Mouse (Mus musculus) kidney, adult 8-10 months (tissue): ENCODE measurements around the gene Igdcc3.
"Not testable (repeated sequence)": the region's sequence is repeated elsewhere in the genome, so short reads cannot be mapped to it uniquely, and the experiment has no call there.

Experiments used
- DNase-seq, 2 experiments: peaks; one replicate each; pipeline ENCODE4 v3.0.0; 2022

Gene Igdcc3

DNA sequence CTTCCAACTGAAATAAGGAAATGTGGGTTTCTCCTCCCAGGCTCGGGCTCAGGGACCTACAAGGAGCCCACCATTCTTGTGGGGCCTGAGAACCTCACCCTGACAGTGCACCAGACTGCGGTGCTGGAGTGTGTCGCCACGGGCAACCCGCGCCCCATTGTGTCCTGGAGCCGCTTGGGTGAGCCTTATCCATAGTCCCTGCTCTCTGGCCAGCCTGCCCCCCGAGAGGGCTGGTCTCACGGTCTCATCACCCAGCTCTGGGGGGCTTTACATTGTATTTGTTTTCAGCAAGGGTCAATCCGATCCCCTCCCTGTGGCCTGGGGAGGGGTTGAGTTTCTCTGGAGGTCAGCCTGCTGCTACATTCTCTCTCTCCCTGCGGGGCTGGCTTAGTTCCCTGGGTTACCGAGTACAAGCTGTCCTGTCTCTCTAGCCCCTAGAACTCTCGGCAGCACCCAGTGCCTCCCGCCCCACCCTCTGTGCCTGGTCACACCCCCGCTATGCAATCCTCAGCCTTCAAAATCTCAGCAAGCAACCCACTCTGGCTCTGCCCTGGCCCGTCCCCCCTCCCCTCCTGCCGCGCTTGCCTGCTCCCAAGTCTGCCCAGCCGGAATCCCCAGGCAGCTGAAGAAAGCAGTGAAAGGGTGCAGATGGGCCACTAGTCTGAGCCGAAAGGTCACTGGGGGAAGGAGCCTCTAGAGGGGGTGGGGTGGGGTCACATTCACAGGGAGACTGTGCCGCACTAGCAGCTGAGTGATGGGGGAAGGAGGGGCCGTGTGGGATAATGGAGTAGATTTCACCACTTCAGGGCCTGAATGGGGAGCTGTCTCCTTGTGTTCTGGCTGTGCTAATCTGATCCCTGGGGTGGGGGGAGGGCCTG is 37.6 kb downstream of the Igdcc3 start:
- no peak for DNase-seq

DNA sequence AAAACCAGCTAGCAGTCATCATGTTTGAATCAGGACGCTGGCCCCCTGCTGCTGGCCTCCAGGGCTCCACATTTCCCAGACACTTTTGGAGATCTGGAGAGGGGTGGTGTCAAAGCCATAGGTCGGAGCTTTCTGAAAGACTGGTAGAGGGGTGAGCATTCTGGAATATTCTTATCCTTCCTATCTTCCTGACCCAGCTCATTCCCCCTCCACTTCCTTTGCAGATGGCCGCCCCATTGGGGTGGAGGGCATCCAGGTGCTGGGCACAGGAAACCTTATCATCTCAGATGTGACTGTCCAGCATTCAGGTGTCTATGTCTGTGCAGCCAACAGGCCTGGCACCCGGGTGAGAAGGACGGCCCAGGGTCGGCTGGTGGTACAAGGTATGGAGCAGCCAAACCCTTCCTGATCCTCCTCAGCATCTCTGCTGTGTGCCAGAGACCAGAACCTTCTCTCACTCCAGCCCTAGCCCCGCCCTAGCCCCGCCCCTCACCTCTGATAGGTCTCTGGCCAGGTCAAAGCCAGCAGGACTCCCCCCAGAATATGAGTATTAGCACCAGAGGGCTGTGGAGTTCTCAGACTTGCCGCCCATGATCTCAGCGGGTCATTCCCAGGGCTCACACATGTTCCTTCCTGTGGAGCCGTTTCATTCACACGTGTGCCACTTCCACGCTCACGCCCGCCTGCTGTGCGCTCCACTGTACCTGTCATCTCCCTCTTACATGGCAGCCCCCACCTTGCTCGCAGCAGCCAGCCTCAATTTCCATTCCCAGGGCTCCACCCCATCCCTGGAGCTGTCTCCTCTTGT is 39.0 kb downstream of the Igdcc3 start:
- DNase-seq: no peak

DNA sequence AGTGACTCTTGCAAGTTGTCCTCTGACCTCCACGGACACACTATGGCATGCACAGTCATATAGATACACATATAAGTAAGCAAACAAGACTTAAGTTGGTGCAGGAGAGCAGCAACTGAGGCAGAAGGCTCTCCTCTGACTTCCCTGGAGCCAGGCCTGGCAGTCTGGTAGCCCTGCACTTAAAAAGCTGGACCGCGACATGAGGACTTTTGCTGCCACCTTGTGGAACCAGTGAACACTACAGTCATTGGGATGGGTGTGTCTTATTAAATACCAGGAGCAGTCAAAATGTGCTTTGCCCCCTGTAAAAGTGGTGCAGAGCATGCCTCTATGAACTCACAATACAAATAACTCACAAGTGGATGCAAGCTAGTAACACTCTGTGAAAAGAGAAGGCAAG is 47.6 kb downstream of the Igdcc3 start:
- DNase-seq: peak; percentile 75 to 94

DNA sequence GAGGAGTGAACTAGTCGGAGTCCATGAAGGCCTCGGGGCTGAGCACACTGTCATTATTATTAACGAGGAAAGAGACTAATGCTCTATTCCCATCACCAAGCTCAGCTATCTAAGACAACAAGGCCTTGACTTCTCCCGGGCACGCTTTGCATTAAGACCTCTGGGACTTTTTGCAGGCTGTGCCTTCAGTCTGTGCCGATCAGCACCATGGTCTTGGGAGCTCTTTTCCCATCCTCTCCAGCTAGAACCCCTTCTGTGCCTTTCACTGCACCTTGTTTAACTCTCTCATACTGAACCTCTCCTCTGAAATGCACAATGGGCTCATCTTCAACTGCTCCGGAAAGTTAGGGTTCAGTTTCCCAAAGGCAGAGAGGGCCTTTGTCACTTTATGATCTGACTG is 49.3 kb downstream of the Igdcc3 start:
- DNase-seq: no peak

DNA sequence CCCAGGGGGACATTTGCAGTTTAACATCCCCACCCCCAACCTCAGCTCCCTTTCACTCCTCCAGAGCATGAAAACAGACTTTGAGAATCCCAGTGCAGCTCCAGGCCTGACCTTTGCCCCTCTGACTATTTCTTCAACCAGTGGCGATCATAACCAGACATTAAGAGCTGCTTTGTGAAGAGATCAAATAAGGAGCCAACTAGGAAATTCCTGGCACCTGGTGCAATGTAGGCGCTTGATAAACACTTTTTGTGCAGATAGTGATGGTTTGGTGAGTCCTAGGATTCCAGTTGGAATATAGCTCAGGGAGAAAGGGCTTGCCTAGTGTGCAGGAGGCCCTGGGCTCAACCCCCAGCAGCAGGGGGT is 50.4 kb downstream of the Igdcc3 start:
- DNase-seq: no peak

DNA sequence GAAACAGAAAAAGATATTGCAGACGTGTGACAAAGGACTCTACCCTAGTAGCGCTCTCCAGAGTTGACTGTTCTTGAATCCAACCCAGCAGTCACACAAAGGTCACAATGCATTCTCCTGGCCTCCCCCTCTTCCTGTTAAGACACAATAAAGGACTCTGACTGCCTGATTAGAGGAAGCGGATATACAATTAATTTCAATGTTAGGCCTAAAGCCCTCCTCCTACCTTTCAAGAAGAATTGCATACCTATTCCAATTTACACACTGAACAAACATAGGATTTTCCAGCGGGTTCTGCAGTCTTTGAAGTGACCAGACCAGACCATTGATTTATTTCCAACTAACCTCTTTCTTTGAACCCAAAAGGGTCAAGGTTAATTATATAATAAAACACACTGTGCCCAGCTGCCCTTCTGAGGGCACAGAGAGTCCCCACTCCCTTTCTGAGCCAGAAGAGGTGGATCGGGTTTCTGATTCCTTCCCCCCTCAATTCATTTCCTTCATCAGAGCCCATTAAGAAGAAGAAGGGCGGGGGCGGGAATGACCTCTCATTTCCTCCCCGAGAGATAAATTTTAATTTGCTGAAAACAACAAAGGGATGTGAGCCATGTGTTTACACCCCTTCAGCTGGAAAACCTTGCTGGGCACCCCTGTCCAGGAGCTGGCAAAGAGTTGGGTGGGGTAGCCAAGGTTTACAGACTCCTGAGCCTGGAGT is 50.9 kb downstream of the Igdcc3 start:
- DNase-seq: no peak

DNA sequence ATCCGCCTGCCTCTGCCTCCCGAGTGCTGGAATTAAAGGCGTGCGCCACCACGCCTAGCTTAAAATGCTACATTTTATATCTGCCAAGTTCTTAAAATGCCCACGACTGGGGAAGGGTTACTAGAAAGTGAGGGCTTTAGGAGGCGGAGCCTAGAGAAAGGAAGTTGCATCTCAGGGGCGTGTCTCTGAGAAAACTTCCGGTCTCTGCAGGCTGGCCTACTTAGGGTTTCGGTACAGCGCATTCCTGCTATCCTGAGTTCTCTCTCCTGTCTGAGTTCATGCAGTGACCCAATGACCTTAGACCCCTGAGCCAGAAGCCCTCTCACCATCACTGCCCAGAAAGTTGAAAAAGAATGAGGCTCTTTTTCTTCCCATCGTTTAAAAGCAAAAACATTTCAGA is 52.2 kb downstream of the Igdcc3 start:
- DNase-seq: no peak

DNA sequence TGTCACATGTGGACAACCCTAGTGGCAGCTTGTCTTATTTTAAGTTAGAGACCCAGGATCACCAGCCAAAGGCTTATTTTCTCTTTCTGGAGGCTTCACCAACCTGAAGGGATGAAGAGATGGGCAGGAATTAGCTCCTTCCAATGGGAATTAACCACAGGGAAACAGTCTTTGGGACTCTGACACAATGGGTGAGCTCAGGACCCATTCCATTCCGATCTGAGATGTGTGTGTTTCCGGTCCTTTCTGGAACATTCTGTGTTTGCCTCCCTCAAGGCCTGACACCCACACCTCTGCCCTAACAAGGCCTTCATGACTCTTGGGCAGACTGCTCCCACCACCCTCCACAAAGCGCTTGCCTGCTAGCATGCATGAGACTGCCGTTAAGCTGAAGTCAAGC is 54.1 kb downstream of the Igdcc3 start, which contains the start of gene Parp16:
Gene Parp16, plus strand, starts transcription at position 301 of the 400 bp plus-strand sequence.
- no peak for DNase-seq

DNA sequence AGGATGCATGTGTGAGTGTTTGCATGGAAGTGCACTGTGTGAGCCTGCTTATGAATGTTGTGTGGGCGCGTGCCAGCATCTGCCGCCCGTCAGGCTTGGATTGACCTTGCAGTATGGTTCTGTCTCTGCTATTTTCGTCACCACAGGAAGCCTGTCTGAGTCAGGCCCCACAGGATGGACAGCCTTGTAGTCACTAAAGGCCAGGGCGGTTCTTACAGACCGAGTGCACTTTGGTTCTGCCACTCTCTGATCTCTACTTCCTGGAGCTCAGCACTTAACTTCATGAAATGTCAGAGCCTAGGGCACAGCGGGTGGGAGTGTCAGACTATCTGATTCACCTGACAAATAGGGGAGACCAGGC is 54.6 kb downstream of the Igdcc3 start:
- peak; percentile 46 to 58 for DNase-seq

DNA sequence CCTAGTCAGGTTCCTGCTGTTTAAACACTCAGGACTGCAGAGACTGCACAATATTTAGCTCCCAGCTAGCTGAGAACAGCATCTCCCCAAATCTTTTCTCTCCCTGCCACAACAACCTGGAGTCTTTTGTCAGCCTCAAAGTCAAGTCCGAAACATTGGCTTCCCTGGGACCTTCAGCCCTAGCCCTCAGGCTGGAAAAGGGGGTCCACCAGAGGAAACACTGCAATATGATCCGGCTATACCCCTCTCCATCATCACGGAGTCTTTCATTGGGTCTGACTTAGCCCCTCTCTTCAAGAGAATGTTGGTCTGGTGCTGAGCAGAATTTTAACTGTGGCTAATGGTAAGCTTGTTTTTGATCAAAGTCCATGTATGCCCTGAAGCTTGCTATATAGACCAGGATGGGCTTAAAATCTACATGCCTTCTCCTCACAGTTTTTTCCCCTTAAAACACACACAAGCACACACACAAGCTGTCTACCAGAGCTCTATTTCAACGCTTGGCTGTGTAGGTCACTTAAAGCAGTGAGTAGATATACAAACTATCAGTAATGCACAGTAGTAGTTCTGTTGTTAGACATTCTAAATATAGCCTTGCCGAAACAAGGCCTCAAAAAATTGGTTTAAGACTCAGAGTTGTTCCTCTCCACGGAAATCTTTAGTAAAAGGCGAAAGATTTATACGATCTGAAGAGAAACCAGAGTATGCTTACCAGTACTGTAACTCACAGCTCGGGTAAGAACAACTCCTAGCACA is 55.2 kb downstream of the Igdcc3 start:
- DNase-seq: no peak

DNA sequence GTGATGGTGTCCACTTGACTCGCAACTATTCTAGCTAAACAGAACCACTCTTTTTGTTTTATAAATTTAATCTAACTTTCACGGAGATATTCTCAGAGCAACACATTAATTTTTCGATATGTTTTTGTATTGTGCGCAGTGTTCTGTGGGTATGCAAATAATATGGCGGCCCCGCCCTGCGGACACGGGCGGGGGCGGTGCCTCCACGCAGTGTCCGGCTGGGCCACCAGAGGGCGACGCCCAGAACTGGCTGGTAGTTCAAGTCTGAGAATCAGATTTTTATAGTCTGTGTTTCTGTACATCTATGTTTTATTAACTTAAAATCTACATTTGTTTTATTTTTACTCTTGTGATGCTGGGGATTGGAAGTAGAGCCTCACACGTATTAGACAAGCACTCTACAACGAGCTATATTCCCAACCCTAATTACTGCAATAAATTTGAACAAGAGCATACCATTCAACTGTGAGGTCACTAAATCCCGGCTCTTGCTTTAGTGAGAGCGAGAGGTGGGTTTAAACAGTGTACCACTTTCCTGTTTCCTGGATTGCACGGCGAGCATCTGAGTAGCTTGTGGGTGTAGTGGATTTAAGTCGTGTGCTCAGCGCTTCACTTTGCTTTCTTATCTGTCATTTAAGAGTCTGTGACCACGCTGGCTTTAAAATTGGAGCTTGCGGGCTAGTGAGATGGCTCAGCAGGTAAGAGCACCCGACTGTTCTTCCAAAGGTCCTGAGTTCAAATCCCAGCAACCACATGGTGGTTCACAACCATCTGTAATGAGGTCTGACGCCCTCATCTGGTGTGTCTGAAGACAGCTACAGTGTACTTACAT is 56.0 kb downstream of the Igdcc3 start:
- peak; percentile 92 to 97 for DNase-seq

DNA sequence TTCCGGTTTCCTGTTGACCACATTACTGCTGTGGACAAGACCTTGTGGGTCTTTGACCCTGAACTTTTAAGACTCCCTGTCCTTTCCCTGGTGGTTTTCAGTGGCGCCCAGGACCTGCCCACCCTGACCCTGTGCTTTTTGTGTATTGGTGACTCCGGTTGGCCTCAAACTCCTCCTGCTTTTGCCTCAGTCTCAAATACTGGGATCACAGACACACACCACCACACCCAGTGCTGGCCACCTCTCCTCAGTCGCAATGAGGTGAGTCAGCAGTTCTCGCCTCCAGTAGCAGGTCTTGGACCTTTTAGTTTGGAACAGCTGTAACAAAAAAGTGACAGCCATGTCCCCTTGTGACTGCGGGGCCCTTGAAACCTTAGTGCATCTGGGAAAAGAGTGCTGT is 56.8 kb downstream of the Igdcc3 start:
- no peak for DNase-seq

DNA sequence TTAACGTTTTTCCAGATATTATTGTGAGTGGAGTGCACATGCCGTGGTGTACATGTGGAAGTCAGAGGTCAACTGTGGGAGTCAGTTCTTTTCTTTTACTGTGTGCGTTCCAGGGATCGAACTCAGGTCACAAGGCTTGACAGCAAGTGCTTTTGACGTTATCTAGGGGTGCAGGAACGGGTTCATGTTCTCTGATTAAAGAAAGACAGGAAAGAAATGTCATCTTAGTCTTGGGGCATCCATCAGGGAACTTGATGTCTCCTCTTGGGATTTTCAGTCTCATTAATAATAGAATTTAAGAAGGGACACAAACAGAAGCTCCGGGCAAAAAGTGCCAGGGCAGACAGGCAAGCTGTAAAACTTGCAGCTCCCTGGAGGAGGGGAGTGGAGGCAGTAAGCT is 58.7 kb downstream of the Igdcc3 start:
- no peak for DNase-seq

DNA sequence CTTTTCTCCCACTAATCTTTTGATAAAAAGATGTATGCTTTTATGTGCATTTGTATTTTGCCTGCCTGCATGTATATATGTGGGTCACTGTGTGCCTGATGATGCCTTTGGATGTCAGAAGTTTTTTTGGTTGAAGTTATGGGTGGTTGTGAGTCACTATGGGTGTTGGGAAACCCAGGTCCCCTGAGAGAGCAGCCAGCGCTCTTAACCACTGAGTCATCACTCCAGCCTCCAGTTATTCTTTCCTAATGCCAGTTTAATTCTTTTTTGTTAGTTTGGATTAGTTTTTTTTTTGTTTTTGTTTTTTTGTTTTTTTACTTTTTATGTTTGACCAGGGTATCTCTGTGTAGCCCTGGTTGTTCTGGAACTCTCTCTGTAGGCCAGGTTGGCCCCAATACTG is 59.6 kb downstream of the Igdcc3 start:
- DNase-seq: no peak

DNA sequence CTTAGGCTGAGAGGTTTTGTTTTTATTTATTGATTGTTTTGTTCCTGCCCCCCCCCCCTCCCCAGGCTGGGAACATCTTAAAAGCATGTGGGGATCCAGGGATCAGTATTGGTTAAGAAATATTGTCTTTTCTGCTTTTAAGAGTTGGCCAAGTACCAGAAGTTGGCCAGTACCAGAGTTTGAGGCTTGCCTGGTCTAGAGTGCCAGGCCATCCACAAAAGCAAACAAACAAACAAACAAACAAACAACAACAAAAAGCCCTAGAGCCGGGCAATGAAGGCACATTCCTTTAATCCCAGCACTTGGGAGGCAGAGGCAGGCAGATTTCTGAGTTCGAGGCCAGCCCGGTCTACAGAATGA is 60.0 kb downstream of the Igdcc3 start:
- DNase-seq: no peak

DNA sequence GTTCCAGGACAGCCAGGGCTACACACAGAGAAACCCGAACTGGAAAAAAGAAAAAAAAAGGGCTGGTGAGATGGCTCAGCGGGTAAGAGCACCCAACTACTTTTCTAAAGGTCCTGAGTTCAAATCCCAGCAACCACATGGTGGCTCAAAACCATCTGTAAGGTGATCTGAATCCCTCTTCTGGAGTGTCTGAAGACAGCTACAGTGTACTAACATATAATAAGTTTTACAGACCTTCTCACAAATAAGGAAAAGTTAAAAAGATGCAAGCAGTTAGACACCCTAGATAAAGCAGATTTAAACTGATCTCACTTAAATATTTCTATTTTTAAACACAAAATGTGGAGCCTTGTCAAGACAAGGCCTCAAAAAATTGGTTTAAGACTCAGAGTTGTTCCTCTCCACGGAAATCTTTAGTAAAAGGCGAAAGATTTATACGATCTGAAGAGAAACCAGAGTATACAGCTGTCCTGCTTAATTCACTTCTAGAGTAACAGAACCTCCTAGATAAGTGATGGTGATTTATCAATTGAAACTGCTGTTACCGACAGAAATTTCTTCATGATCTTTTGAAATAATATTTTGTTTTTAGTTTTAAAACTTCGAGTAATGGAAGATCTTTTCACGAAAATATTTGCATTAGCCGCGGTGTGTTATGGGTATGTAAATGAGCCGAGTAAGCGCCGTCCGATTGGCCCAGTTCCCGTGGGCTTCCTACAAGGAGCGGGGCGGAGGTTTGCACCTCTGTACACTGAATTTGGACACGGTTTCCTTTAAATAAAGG is 60.6 kb downstream of the Igdcc3 start:
- DNase-seq: peak; percentile 87

DNA sequence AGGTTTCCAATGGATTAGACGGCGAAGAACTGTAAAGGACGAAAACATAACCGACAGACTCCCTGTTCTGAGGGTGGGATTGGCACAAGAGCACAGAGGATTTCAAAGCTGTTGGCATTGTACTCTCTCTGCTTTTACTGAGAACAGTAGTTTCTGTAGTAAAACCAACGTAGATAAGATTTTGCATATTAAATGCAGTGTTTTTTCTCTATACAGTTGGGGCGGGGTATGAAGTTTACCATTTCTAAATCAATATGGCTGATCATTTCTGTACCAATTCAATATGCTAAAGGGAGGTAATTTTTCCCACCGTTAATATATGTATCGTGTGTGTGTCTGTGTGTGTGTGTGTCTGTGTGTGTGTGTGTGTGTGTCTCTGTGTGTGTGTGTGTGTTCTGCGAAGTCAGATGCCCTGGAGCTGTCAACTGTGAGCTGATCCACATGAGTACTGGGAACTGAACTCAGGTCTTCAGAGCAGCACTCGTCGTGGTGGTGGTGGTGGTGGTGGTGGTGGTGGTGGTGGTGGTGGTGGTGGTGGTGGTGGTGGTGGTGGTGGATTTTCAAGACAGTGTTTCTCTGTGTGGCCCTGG is 61.3 kb downstream of the Igdcc3 start:
- DNase-seq: no peak

DNA sequence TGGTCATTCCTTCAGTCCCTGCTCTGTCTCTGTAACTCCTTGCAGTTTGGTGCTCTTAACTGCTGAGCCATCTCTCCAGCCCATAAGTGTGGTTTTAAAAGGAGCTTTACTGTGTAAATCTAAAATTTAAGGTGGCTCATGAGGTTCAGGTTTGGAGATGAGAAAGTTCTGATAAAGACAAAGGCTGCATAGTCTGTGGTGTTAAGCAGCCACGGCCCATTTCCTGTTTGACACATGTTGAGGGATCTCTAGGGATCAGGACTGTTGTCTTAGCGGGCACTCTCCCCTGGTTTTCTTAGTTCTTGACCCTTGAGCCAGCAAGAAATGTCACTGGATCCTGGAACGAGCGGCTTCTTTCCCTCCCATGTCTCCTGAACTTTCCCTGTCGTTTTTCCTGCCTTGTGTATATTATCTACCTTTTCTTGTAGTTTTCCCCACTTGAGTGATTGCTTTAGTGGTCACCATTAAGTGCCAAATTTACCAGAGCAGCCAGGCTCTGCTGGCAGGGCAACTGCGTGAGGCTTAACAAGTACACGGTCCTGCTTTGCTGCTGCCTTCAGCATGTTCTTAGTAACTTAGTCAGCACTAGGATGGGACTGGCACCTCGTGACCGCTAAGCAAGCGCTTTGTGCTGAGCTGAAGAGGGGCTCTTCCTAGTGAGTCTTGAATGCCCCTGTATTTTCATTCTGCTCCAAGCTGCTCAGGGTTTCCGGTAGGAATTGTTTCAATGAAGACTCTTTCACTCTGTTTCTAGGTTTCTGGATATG is 64.2 kb downstream of the Igdcc3 start:
- DNase-seq: peak in 1 of 2 experiments; percentile 58

DNA sequence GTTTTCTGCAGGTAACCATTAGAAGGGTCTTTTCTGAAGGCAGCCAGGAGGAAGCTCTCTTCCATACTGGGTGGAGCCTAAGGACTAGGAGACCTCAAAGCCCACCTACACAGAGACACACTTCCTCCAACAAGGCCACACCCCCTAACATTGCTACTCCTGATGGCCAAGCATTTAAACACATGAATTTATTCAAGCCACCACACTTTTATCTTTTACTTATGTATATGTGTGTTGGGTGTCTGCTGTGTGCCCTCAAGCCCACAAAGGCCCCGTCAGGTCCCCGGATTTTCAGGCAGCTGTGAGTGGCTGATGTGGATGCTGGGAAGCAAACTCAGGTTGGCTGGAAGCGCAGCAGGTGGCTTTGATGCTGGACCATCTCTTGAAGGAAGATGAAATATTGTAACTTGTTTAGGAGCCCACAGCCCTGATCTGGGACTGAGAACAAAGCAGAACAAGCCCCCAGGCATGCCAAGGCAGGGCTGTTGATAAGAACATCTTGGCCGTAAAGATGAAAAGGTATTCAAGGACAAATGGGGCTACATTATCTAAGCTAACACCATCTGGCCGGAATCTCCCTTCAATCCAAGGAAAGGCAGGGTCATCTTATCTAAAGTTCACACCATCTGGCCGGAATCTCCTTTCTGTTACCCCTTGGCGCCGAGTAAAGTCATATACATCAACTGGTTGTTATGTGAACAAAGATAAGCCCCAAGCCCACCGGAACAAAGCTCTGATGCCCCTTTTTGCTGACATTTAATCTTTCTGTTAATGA is 66.2 kb downstream of the Igdcc3 start:
- DNase-seq: not testable (repeated sequence)
